Mouse (Mus musculus) urinary bladder, adult 2 months (tissue): ENCODE results near the gene Slc25a13. TPM values are rescaled to one million over a fixed set of nuclear protein-coding genes. Genes with fewer than 3 reads are reported as not detected.

Experiments used
- DNase-seq: peaks from one replicate; pipeline ENCODE4 v3.0.0; 2022; ENCODE audit warnings: low spot score
- polyA plus RNA-seq: library from polyadenylated mRNA; depleted of rRNA; stranded (reverse); fragments of >200 nt; gene quantifications from 2 replicates; pipeline ENCODE4 v1.2.3, GENCODE M21; 2012; rRNA removed

Gene Slc25a13
- 2.8 and 3.4 TPM in 2 replicates for polyA plus RNA-seq

DNA sequence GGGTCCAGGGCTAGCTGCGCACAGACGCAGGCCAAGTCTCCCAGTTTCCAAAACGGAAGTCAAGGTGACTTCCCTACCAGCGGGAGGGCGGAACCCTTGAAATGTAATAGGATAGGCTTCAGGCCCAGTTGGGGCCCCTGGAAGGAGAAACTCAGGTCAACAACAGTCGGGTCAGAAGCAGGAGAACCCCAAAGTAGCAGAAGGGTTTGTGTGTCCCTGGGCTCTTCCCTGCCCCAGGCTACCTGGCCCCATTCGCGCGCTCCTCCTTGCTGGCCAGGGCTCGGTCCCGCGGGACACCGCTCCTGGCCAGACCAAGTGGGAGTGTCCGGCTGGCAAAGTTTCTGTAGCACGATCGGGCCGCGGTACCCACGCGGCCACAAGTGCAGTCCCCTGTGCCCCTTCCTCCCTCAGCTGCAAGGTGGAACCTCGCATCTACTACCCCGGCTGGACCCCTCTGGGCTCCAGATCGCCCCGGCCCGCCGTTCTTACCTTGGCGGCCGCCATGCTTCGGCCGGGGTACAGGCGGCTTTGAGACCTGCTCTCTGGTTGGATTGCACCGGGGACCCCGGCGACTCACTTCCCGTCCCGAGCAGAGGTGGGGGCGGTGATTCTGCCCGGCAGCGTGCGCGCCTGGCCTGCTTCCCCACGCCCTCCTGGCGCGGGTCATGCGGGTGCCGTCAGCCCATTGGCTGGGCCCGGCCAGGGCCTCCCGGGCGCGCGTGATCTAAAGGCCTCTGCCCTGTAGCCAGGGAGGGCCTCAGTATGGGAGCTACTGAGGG, at the start of gene Slc25a13:
Gene Slc25a13, minus strand, starts transcription at position 667 of the 779 bp plus-strand sequence.
- peak; percentile 45 for DNase-seq

DNA sequence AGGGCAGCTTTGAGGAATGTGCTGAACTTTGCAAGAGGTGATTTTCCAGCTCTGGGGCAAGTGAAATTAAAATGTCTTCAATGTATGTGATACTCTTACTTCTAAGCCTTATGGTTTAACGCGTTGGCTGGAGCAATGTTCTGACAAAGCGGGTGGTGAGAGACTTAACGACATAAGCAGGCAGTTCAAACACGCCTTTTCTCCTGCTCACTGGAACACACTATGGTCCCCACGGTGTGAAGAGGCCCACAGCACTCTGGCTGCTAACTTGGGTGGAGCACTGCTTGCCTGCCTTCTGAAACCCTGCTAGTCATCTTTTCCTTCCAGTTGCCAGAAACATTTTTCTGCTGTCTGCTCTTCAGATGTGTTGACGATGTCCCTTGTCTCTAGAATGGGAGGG, 48.8 kb upstream of the Slc25a13 start:
- DNase-seq, result no peak

DNA sequence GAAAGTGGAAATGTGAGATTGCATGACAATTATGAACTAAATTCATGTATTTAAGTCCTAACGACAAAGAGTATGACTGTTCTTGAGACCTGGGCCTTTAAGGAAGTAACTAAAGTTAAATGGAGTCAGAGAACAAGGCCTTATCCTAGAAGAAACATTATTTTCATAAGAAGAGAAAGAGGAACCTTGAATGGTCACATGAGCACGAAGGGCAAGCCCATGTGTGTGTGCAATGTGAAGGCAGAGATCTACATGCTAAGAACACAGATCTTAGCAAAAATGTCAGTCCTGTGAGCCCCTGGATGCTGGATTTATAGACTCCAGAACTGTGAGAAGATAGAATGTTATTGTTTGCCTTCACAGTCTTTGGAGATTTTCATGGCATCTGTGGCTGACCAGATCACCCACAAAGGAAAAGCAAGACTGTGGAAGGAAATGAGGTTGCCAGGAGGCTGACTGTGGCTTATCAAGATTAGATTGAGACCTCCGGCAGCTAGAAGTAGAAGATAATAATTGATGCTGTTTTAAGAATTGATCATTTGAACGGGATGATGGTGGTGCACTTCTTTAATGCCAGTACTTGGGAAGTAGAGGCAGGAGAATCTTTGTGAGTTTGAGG, 46.4 kb upstream of the Slc25a13 start:
- no peak for DNase-seq

DNA sequence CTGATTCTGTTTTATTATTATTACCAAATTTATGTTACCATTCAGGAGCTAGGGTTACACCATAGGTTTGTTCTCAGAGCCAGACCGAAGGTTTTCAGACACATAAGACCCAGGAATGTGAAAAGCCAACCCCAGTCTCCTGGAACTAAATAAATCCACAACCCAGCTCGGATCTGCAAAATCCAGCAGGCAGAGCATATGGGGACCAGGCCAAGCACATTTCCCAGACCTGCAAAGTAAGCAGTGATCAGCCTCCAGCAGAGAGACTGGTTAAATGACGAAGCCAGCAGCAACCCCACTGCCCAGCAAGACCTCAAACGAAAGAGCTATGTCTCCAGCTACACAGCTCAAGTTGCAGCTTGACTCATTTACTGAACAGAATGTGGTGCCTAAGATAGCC, 43.9 kb upstream of the Slc25a13 start:
- no peak for DNase-seq

DNA sequence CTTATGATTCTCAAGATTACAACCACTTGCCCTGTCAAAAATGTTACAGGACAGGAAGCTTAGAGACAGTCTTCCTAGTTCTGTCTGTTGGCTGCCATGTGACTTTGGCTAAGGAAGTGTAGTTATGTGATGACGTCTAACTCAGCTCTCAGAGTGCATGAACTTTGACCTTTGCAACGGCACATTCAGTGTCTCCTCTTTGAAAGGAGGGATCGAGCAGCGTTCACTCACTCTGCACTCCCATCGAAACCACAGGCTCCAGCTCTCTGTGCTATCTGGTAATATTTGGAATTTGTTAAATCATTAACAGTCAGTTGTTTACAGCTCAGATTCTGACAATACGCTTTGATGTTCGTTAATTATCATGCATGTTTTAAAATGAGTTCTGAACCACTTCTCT, 31.5 kb upstream of the Slc25a13 start:
- no peak for DNase-seq

DNA sequence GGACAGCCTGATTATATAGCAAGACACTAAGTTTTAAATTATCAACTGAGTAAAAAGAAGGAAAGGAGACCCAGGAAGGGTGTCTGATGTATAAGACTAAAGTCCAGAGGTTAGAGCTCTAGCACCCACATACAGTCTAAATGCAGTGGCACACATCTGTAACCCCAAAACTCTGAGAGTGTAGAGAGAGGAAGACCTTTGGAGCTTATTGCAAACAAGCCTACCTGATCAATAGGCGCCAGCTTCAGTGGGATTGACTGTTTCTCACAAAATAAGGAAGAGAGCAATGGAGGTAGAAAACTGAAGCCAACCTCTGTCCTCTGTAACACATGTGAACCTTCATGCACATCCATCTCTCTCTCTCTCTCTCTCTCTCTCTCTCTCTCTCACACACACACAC, 26.9 kb upstream of the Slc25a13 start:
- DNase-seq, result no peak

DNA sequence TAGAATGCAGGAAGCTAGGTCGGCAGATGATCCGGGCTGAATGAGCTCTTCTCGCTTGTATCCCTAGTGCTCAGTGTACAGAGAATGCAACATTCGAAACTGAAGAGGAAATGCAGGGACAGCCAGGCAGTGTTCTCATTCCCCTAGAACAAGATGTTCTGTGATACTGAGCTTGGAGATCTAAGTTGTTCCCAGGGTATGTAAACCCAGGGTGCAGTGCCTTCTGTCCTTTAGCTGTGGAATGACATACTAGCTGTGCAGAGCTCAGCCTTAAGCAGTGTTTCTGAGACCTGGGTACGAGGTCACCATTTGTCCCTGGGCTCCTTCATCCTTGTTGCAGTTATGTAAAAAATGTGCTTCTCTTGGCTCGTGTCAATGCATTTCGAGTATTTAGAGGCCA, 25.1 kb upstream of the Slc25a13 start:
- DNase-seq, result no peak

DNA sequence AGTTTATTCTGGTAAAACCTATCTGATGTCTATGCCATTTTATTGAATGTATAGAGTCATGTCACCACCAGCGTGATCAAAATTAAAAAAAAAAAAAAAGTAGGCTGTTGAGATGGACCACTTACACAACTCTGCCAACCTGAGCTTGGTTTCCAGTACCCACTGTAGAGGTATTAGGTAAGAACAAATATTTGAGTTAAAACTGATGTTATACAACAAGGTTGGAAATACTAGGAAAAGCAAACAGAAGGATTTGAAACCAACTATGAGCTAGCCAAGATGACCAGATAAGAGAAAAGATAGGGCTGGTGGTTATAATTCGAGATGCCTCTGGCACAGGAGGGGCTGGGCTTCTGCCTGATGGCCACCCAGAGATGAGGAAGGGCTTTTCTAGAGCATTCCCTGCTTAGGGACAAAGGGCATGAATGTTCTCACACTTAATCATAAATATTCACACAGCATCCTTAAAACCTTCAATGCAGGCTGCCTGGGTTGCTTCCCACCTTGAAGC, 19.9 kb upstream of the Slc25a13 start:
- DNase-seq, result no peak

DNA sequence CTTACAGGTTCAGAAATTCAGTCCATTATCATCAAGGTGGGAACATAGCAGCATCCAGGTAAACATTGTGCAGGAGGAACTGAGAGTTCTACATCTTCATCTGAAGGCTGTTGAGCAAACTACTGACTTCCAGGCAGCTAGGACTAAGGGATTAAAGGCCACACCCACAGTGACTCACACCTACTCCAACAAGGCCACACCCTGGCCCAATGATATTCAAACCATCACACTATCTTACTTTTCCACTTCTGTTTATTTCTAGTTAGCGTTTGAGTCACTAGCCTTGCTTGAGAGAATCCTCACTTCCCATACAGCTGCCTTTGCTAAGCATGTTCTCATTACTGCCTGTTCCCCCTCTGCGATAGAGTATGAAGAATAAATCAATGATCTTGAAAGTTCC, 13.3 kb upstream of the Slc25a13 start:
- no peak for DNase-seq

DNA sequence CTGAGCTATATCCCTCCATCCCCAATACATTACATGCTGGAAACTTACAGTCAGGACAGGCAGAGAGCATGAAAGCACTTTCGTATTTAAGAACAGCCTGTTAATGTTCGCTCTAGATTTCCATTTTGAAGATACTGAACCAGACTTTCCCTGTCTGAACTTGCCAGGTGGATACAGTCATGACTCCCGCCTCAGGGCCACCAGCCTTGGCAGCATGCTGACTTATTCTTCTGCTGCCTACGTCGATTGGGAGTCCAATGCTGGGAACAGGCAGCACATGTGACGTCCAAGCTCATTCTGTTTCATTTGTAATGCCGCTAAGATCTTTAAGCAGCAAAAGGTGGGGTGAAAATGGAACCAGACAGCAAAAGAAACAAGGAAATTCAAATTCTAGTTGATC, 5.7 kb upstream of the Slc25a13 start:
- DNase-seq, result no peak

DNA sequence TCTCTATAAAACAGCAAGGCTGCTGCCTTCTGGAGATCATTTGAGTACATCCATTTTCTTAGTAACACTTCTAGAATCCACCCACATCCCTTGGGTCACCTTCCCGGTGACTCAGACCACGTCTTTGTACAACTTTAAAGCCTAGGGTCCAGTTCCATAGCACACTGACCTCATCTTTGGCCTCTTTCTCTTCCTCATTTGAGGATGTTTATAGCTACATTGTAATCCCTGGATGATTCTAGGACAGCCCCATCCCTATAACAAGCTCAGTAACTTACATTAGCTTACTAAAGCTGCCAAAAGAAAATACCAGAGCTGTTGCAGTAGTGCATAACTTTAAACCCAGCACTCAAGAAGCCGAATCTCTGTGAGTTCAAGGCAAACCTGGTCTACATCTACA, 3.6 kb upstream of the Slc25a13 start:
- no peak for DNase-seq

DNA sequence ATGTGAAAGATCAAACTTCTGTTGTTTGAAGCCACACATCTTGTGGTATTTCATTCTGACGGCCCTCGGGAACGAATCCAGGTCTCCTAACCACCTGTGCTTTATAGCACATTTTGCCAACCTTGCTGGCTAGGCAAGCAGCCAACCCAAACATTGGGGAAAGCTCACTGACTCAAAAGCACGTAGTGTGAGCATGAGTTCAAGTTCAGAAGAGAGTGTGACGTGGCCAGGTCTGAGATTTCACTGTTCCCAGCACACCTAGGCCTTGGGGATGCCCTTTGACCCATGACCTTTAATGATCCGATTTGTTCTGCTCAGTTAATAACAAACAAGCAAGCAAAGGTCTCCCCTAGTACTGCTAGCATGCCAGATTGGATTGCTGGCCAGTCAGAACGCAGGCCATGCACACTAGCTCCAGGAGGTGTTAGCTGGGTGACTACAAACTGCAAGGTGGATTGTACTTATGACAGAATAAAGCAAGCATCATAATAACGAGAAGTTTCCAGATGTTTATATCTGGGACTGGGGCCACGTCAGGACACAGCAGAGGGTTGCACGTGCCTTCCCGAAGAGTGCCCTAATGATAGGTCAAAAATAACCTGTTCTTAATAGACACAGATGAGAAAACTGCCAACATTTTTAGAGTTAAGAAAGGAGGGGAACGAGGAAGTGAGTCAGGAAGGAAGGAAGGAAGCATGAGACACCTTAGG, 2.8 kb upstream of the Slc25a13 start:
- DNase-seq, result no peak

DNA sequence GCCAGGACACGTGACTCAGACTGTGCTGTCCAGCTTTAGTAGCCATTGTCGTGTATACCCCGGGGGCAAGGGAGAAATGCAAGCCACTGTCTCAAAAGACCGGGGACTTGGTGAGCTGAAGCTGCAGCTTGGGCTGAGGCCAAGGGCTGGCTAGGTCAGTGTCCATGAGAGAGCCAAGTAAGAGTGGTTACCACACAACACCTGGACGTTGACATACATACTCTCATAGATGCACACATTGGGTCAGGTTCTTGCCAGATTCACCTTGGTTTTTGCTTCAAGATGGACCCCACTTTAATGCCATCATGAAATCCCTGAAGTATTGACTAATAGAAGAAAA, 283 bp upstream of the Slc25a13 start:
- DNase-seq, result no peak

DNA sequence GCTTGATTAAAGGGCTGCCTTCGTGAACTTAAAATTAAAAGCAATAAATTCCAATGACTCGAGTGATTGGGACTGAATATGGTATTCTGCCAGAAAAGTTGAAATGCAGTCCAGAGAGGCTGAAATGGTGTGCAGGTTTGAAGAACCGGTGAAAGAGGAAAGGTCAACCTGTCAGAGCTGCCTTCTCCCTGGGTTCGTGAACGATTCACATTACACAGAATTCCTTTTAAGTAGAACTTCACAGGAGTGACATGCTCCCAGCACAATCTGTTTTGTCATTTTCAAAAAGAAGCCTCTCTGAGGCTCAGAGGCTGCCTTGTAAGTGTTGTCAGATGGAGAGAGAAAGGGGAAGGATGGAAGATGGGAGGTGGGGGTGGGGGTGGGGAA, 860 bp downstream of the Slc25a13 start:
- no peak for DNase-seq

DNA sequence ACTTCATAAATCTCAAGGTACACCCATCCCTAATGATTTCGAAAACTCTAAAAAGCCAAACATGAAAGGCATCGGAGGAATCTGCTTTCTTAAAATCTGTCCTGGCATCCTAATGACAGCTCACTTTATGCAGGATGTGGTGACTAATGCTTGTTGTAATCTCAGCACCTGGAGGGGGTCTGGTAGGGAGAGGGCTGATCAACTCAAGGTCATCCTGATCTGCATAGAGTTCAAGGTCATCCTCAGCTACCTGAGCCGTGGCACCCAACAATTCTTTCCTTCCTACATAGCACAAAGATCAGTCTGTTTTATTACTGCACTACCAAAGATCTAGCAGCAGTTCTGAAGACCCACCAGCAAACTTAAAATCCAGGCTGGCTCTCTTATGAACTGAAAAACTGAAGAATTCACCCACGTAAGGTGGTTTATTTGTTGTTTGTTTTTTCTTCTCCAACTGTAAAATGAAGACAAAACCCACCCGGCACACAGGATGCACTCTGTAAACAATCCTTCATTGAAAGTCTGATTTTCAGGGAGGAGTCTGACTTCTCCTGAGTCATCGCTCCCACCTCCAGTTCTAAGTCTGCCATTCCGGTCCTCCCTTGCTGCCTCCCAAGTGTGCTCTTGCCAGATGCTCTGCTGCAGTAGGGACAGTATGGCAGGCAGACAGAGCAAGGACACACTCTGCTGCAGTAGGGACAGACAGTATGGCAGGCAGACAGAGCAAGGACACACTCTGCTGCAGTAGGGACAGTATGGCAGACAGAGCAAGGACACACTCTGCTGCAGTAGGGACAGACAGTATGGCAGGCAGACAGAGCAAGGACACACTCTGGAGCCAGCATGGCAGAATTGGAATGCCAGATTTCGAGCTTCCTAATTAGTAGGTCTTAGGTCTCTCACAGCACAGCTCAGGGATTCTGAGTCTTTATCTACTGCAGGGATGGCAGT, 4.3 kb downstream of the Slc25a13 start:
- no peak for DNase-seq

DNA sequence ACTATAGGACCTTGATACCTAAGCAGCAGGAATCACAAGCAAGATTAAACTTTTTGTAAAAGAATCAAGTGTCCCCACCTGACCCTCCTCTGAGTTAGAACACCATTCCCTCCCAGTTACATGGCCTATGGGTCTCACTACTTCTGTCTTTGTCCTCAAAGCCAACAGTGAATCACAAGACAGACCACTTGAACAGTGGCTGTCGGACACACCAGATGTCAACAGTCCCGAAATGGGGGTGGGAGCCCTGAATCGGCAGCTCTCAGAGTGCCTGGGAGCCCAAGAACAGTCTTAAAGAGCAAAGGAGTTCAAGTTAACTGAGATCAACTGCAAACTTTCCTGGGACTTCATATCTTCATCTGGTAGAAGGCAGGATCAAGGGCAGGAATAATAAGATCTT, 5.0 kb downstream of the Slc25a13 start:
- DNase-seq, result no peak

DNA sequence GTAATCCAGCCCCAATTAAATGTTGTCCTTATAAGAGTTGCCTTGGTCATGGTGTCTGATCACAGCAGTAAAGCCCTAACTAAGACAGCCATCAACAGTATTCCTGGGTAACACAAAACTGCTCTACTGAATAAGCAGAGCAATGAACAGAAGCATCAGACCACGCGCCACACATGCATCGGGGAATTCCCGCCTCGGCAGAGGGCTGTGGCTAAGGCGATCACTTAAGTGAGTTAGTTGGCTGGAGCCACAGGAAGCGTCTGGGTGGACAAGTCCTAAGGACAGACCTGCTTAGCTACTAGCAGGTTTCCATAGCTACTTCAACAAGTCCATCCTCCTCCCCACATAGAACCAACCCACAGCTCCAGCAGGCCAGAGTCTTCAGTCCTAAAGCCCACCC, 6.3 kb downstream of the Slc25a13 start:
- DNase-seq, result no peak

DNA sequence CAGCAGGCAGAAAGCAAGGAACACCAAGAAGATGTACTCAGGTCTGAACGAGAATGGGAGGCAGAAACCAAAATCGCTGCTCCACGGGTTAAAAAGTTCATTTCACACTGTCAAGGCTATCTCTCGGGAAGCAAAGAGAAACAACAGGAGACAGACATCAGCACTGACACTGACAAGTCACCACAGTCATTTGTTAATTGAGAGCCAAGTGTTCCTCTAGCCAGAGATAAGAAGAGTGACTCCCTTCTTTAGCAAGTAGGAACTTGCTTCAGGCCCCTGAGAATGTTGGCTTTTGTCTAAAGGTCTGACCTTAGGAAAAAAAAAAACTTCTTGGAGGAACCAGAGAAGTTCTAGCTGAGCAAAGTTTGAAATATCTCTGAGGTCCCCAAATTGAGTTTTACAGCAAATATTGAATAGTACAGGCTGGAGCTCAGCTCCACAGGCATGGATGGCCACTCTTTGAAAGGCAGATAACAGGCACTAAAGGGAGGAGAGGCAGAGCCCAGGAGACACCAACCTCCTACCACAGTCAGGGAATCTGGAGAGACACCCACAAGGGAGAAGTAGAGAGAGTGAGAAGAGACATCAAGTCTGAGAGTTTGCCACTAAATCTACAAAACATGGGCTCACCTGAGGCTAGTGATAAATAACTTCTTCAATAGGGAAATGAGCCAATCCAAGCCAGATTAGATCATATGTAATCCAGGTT, 8.5 kb downstream of the Slc25a13 start:
- no peak for DNase-seq

DNA sequence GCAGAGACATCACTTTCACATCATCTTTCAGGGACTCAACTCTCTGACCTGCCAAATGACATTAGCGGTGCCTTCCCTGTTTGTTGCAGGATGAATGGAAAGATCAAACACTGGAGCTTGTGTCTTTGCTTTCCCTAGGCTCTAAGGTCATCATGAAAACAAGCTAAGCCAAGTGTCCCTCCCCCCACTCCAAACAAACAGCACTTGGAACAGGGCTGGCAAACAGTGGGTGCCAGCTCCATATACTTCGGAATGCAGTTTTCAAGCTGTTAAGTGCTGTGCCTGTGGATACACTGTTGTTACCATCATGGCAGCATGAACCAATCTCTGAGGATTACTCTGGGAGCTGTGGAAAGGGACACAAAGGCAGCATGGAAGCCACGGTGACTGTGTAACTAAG, 9.1 kb downstream of the Slc25a13 start:
- no peak for DNase-seq

DNA sequence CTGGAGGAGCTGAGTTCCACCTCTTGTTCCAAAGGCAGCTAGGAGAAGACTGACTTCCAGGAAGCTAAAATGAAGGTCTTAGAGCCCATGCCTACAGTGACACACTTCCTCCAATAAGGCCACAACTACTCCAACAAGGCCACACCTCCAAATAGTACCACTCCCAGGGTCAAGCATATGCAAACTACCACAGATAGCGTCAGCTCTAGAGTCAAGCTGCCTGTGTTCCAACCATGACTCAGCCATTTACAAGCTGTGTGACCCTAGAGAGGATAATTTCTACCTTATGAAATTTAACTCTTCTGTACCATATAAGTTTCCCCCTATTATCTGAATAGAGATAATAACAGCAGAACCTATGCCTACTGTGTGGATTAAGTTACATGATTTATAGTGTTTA, 9.6 kb downstream of the Slc25a13 start:
- no peak for DNase-seq

DNA sequence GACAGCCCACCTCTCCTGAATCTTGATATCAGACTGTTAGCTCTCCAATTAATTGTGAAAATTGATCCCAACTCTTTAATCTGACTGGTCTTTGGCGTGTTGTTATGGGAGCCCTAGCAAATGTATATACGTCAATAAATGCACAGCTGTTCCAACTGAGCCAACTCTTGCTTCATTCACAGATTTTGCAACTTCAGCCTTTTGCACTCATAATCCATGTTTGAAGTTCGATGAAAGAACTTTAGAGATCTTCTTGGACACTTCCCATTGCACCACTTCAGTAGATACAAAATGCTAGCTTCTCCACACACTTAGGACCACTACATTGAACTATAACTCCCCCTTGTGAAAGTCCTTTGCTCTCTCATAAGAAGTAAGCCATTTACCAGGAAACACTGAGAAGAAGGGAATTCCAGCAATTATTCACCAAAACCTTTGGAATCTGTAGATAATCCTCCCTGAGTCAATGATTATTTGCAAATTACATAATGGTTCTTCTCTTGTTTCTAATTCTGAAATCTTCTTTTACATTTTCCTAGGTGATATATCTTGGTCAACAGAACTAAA, 11.3 kb downstream of the Slc25a13 start:
- no peak for DNase-seq
